Mouse (Mus musculus) ES-Bruce4 (cell line): ENCODE data around the gene Gpc2.

ENCODE experiments used
- CTCF ChIP-seq: IDR thresholded peaks from one replicate; pipeline ENCODE4 v1.8.1; 2011; ENCODE audit warnings: low read depth, low read length
- EP300 ChIP-seq: IDR thresholded peaks from 2 replicates; pipeline ENCODE4 v1.6.1; 2011; ENCODE audit warnings: low read depth, low read length; ENCODE audit not compliant: insufficient read depth
- POLR2A ChIP-seq: IDR thresholded peaks from one replicate; pipeline ENCODE4 v1.8.1; 2011; ENCODE audit warnings: low read length; ENCODE audit not compliant: insufficient read depth

DNA sequence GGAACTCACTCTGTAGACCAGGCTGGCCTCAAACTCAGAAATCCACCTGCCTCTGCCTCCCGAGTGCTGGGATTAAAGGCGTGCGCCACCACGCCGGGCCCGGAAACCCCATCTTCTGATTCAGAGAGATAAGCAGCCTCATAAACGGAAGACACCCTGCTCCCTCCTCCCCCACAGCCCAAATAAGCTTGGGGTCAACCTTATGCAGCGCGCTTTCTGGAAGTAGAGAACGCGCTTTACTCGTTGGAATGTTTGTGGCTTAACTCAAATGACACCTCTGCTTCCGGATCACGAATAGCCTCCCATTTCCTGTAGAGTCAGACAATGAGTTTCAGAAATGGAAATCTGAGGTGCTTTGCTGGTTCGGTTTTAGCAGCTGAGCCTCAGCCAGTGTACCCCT, 1.0 kb upstream of the Gpc2 start:
- TF ChIP-seq EP300 = no peak
- TF ChIP-seq CTCF = no peak
- TF ChIP-seq POLR2A = no peak
